Mouse (Mus musculus) embryo, embryonic 9.5 days (tissue): ENCODE data around the gene Cfap100.
A peak's percentile ranks its signal among the peaks of the same experiment; 100 is the strongest.

Experiments
- DNase-seq: peaks from one replicate; pipeline ENCODE4 v3.0.0-alpha.2; 2017; ENCODE audit errors: extremely low spot score

The Cfap100 gene

GRCm38 (mm10) chr6:90377708-90378107 is 50.9 kb downstream of the Cfap100 start:
- DNase-seq = no peak

- no peak for DNase-seq
These were observed 54.0 kb downstream of the Cfap100 start for GRCm38 (mm10) chr6:90374647-90375046.

GRCm38 (mm10) chr6:90369725-90370553 is 58.7 kb downstream of the Cfap100 start:
- peak; percentile 46 for DNase-seq

- peak; percentile 97 for DNase-seq
These were observed 59.4 kb downstream of the Cfap100 start, which contains the start of gene Zxdc for GRCm38 (mm10) chr6:90368976-90369724. Gene Zxdc (plus strand): TSS chr6:90369492.

GRCm38 (mm10) chr6:90363301-90363700 is 65.3 kb downstream of the Cfap100 start:
- no peak for DNase-seq

- DNase-seq = no peak
These were observed 67.5 kb downstream of the Cfap100 start for GRCm38 (mm10) chr6:90360922-90361614.

- no peak for DNase-seq
These were observed 68.4 kb downstream of the Cfap100 start for GRCm38 (mm10) chr6:90360024-90360781.

GRCm38 (mm10) chr6:90359445-90359844 is 69.2 kb downstream of the Cfap100 start:
- no peak for DNase-seq

GRCm38 (mm10) chr6:90358142-90358541 is 70.5 kb downstream of the Cfap100 start:
- no peak for DNase-seq
